Mouse (Mus musculus): ENCODE measurements at regions not wholly inside any gene's neighbourhood (a gene's known extent, or its start where the extent isn't known, plus 50 kb on each side); places are given as distances from the start of the nearest gene placed in this dataset.

- TF ChIP-seq POLR2A (IDR thresholded peaks at IDR 0.05; ENCODE audit: borderline replicate concordance, control insufficient read depth, low read depth, low read length) (no peak), CTCF (IDR thresholded peaks at IDR 0.05; ENCODE audit: control insufficient read depth, insufficient read depth, low read length) (no peak)
These were observed 51.4 kb upstream of the Rtl6 start for GRCm38 (mm10) chr15:84609063-84609462.
